Mouse (Mus musculus): ENCODE measurements around the gene Gm9736. TPM values are rescaled to one million over a fixed set of nuclear protein-coding genes. Genes with fewer than 3 reads are reported as not detected.
"Not testable (repeated sequence)": the region's sequence is repeated elsewhere in the genome, so short reads cannot be mapped to it uniquely, and the experiment has no call there.

Gm9736 gene
- polyA plus RNA-seq, 1 experiment from 2014 or later = 0.42 TPM

DNA sequence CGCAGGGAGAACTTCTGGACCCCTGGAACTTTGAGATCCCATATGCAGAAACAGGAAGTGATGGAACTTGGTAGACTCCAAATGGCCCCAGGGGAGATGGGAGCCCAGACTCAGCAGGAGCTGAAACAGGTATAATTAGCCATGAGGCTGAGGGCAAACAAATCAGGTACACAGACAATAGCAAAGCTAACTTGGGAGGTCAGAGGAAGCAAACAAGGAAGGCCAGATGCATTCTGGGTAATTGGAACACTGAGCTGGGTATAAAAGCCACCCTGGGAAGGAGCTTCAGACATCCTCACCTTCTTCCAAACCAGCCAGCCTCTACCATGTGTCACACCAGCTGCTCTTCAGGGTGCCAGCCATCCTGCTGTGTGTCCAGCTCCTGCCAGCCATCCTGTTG, 30.9 kb downstream of the Gm9736 start, which contains the start of gene Krtap12-1:
Gene Krtap12-1 (plus strand): TSS at position 301 of the 400 bp plus-strand sequence.
- H3K27ac ChIP-seq; H3K27me3 ChIP-seq; ATAC-seq (ENCODE audit: insufficient number of reproducible peaks, insufficient read depth, low FRiP score, low TSS enrichment, low read depth); H3K4me1 ChIP-seq; H3K9ac ChIP-seq; H3K4me2 ChIP-seq; H3K4me3 ChIP-seq; H3K9me3 ChIP-seq; H3K36me3 ChIP-seq: not testable (repeated sequence)
- WGBS = 77% methylated on average over 1 of the region's 1 CpGs

DNA sequence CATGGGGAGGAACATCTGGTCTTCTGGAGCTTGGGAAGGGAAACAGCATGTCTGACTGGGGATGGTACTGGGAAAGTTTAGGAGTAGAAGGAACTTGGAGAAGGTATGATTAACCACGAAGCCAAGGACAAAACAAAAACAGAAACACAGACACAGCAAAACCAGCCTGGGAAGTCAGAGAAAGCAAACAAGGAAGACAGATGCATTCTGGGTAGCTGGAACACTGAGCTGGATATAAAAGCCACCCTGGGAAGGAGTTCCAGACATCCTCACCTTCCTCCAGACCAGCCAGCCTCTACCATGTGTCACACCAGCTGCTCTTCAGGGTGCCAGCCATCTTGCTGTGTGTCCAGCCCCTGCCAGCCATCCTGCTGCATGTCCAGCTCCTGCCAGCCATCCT, 35.6 kb downstream of the Gm9736 start, which contains the start of gene Gm10142:
Gene Gm10142 (plus strand): TSS at position 301 of the 400 bp plus-strand sequence.
- Histone ChIP-seq H3K9me3 (peaks cover 7% of the 10 kb centered on the region), H3K36me3 (no peaks in the 10 kb centered on the region), H3K27me3 (no peaks in the 10 kb centered on the region), H3K9ac (no peak within 1 kb of the TSS), H3K4me1 (no peaks in the 10 kb centered on the region), H3K27ac (no peak within 1 kb of the TSS), H3K4me3 (no peak within 1 kb of the TSS), H3K4me2 (no peak within 1 kb of the TSS)
- no peak for ATAC-seq (ENCODE audit: insufficient number of reproducible peaks, insufficient read depth, low FRiP score, low TSS enrichment, low read depth)
- 69% methylated on average over 1 of the region's 1 CpGs for WGBS

DNA sequence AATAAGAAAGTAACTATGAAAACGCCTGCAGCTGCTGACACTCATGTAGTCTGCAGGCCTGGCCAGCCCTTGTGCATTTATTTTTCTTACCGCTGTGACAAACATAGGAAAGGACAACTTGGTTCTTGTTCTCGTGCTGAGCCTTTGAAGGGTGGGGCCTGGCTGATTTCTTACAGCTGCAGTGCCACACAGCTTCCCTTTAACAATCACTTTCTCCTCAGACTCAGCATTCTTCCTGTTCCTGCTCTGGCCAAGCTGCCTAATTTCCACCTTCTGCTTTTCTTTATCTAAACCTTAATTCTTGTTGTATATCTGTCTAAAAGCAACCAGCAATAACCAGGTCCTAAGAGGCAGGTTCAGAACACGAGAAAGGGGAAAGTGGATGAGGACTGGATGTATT, 37.4 kb downstream of the Gm9736 start:
- peaks cover 7% of the 10 kb centered on the region for H3K9me3 ChIP-seq
- no peaks in the 10 kb centered on the region for H3K36me3 ChIP-seq
- no peak overlapping the region for H3K27ac ChIP-seq
- 42% methylated on average over 4 of the region's 4 CpGs for WGBS
- H3K4me1 ChIP-seq = no peaks in the 10 kb centered on the region
- no peak overlapping the region for H3K4me2 ChIP-seq
- no peak overlapping the region for H3K4me3 ChIP-seq
- ATAC-seq (ENCODE audit: insufficient number of reproducible peaks, insufficient read depth, low FRiP score, low TSS enrichment, low read depth) = no peak
- H3K27me3 ChIP-seq = no peaks in the 10 kb centered on the region
- H3K9ac ChIP-seq = no peak overlapping the region

DNA sequence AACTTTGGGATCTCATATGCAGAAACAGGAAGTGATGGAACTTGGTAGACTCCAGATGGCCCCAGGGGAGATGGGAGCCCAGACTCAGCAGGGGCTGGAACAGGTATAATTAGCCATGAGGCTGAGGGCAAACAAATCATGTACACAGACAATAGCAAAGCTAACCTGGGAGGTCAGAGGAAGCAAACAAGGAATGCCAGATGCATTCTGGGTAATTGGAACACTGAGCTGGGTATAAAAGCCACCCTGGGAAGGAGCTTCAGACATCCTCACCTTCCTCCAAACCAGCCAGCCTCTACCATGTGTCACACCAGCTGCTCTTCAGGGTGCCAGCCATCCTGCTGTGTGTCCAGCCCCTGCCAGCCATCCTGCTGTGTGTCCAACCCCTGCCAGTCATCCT, 40.0 kb downstream of the Gm9736 start, which contains the start of gene Gm10024:
Gene Gm10024 (plus strand): TSS at position 301 of the 400 bp plus-strand sequence.
- not testable (repeated sequence) for H3K4me2 ChIP-seq; H3K27ac ChIP-seq; H3K9me3 ChIP-seq; ATAC-seq (ENCODE audit: insufficient number of reproducible peaks, insufficient read depth, low FRiP score, low TSS enrichment, low read depth); H3K4me3 ChIP-seq; H3K27me3 ChIP-seq; H3K9ac ChIP-seq; H3K4me1 ChIP-seq; H3K36me3 ChIP-seq

DNA sequence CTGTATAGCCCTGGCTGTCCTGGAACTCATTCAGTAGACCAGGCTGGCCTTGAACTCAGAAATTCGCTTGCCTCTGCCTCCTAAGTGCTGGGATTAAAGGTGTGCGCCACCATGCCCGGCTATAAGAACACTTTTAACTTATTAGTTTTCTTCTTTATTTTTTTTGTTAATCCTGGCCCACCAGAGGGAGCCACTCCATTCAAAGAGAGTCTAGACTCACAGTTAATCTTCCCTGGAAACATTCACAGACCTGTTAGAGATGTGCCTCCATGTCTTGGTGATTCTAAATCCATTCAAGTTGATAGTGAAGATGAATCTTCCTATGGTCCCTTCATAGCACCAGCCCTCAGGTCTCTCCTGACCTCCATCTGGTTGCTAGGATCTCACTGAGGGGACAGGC, 41.3 kb downstream of the Gm9736 start:
- Histone ChIP-seq H3K27ac (no peak overlapping the region), H3K4me3 (no peak overlapping the region), H3K4me2 (no peak overlapping the region), H3K9ac (no peak overlapping the region), H3K27me3 (no peaks in the 10 kb centered on the region), H3K9me3 (peaks cover 12% of the 10 kb centered on the region), H3K4me1 (no peaks in the 10 kb centered on the region), H3K36me3 (no peaks in the 10 kb centered on the region)
- ATAC-seq (ENCODE audit: insufficient number of reproducible peaks, insufficient read depth, low FRiP score, low TSS enrichment, low read depth) = no peak
- WGBS = 68% methylated on average over 3 of the region's 3 CpGs

DNA sequence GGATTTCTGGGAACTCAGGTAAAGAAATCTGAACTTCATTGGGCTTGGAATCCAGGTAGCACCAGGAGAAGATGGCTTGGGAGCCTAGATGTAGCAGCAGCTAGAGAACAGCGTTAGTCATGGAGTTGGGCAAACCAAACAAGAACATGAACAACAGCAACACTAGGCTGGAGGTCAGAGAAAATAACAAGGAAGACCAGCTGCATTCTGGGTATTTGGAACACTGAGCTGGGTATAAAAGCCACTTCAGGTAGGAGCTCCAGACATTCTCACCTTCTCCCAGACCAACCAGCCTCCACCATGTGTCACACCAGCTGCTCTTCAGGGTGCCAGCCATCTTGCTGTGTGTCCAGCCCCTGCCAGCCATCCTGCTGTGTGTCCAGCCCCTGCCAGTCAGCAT, 44.8 kb downstream of the Gm9736 start, which contains the start of gene Gm10272:
Gene Gm10272 (plus strand): TSS at position 301 of the 400 bp plus-strand sequence.
- no peaks in the 10 kb centered on the region for H3K4me1 ChIP-seq
- H3K27me3 ChIP-seq = no peaks in the 10 kb centered on the region
- WGBS = 93% methylated on average over 1 of the region's 1 CpGs
- no peaks in the 10 kb centered on the region for H3K36me3 ChIP-seq
- H3K4me2 ChIP-seq = no peak within 1 kb of the TSS
- no peak within 1 kb of the TSS for H3K4me3 ChIP-seq
- no peak within 1 kb of the TSS for H3K9ac ChIP-seq
- no peak within 1 kb of the TSS for H3K27ac ChIP-seq
- ATAC-seq (ENCODE audit: insufficient number of reproducible peaks, insufficient read depth, low FRiP score, low TSS enrichment, low read depth) = no peak
- peaks cover 18% of the 10 kb centered on the region; the same call in 1 of the 2 replicates for H3K9me3 ChIP-seq

Other genes starting within 250 kb of the Gm9736 start
- gene Fam207a, start 235.6 kb downstream of the Gm9736 start, polyA plus RNA-seq (2015; fragmentation: Nextera tagmentation; extraction: Ambion mirVana) = 38.4 and 41.5 TPM in 2 replicates
- 1.3 TPM in 2 replicates for gene Itgb2, start 221.1 kb downstream of the Gm9736 start, polyA plus RNA-seq (2015; fragmentation: Nextera tagmentation; extraction: Ambion mirVana)
- 104 and 109 TPM in 2 replicates for gene Pttg1ip, start 169.6 kb downstream of the Gm9736 start, polyA plus RNA-seq (2015; fragmentation: Nextera tagmentation; extraction: Ambion mirVana)
- 393 and 397 TPM in 2 replicates for gene Sumo3, start 145.3 kb downstream of the Gm9736 start, polyA plus RNA-seq (2015; fragmentation: Nextera tagmentation; extraction: Ambion mirVana)
- gene Gm49325, start 145.2 kb downstream of the Gm9736 start, polyA plus RNA-seq (2015; fragmentation: Nextera tagmentation; extraction: Ambion mirVana) = 2.6 and 4.1 TPM in 2 replicates
- 76.4 and 80.3 TPM in 2 replicates for gene Ube2g2, start 129.1 kb downstream of the Gm9736 start, polyA plus RNA-seq (2015; fragmentation: Nextera tagmentation; extraction: Ambion mirVana)
- 1.3 and 2.2 TPM in 2 replicates for gene Tspear, start 64.8 kb downstream of the Gm9736 start, polyA plus RNA-seq (2015; fragmentation: Nextera tagmentation; extraction: Ambion mirVana)
- not detected in 2 replicates for gene Gm19402, start 60.6 kb downstream of the Gm9736 start, polyA plus RNA-seq (2015; fragmentation: Nextera tagmentation; extraction: Ambion mirVana)
- gene Gm9508, start 54.1 kb downstream of the Gm9736 start, polyA plus RNA-seq (2015; fragmentation: Nextera tagmentation; extraction: Ambion mirVana) = not detected in 2 replicates
- not detected in 2 replicates for gene Gm10272, start 44.7 kb downstream of the Gm9736 start, polyA plus RNA-seq (2015; fragmentation: Nextera tagmentation; extraction: Ambion mirVana)
- 0.72 and 1.5 TPM in 2 replicates for gene Gm10024, start 39.9 kb downstream of the Gm9736 start, polyA plus RNA-seq (2015; fragmentation: Nextera tagmentation; extraction: Ambion mirVana)
- not detected in 2 replicates for gene Gm10142, start 35.5 kb downstream of the Gm9736 start, polyA plus RNA-seq (2015; fragmentation: Nextera tagmentation; extraction: Ambion mirVana)
- not detected in 2 replicates for gene Krtap12-1, start 30.8 kb downstream of the Gm9736 start, polyA plus RNA-seq (2015; fragmentation: Nextera tagmentation; extraction: Ambion mirVana)
- gene Gm10100, start 24.9 kb downstream of the Gm9736 start, polyA plus RNA-seq (2015; fragmentation: Nextera tagmentation; extraction: Ambion mirVana) = not detected in 2 replicates
- gene Gm18596, start 8.7 kb downstream of the Gm9736 start, polyA plus RNA-seq (2015; fragmentation: Nextera tagmentation; extraction: Ambion mirVana) = not detected in 2 replicates
- not detected in 2 replicates for gene Gm3233, start 8.3 kb upstream of the Gm9736 start, polyA plus RNA-seq (2015; fragmentation: Nextera tagmentation; extraction: Ambion mirVana)
- not detected in 2 replicates for gene Gm3238, start 20.0 kb upstream of the Gm9736 start, polyA plus RNA-seq (2015; fragmentation: Nextera tagmentation; extraction: Ambion mirVana)
- not detected in 2 replicates for gene Gm7138, start 25.6 kb upstream of the Gm9736 start, polyA plus RNA-seq (2015; fragmentation: Nextera tagmentation; extraction: Ambion mirVana)
- gene Gm3250, start 31.2 kb upstream of the Gm9736 start, polyA plus RNA-seq (2015; fragmentation: Nextera tagmentation; extraction: Ambion mirVana) = not detected in 2 replicates
- gene Gm7137, start 36.8 kb upstream of the Gm9736 start, polyA plus RNA-seq (2015; fragmentation: Nextera tagmentation; extraction: Ambion mirVana) = not detected in 2 replicates
- not detected in 2 replicates for gene Gm9639, start 43.7 kb upstream of the Gm9736 start, polyA plus RNA-seq (2015; fragmentation: Nextera tagmentation; extraction: Ambion mirVana)
- not detected in 2 replicates for gene Gm19668, start 47.8 kb upstream of the Gm9736 start, polyA plus RNA-seq (2015; fragmentation: Nextera tagmentation; extraction: Ambion mirVana)
- not detected in 2 replicates for gene Gm9507, start 60.5 kb upstream of the Gm9736 start, polyA plus RNA-seq (2015; fragmentation: Nextera tagmentation; extraction: Ambion mirVana)
- gene Gm2696, start 63.3 kb upstream of the Gm9736 start, polyA plus RNA-seq (2015; fragmentation: Nextera tagmentation; extraction: Ambion mirVana) = not detected in 2 replicates
- not detected in 2 replicates for gene Krtap10-4, start 75.7 kb upstream of the Gm9736 start, polyA plus RNA-seq (2015; fragmentation: Nextera tagmentation; extraction: Ambion mirVana)
- not detected in 2 replicates for gene Krtap10-10, start 84.6 kb upstream of the Gm9736 start, polyA plus RNA-seq (2015; fragmentation: Nextera tagmentation; extraction: Ambion mirVana)
- gene Gm36176, start 95.4 kb upstream of the Gm9736 start, polyA plus RNA-seq (2015; fragmentation: Nextera tagmentation; extraction: Ambion mirVana) = not detected in 2 replicates
- gene Gm10318, start 101.5 kb upstream of the Gm9736 start, polyA plus RNA-seq (2015; fragmentation: Nextera tagmentation; extraction: Ambion mirVana) = not detected in 2 replicates
- not detected in 2 replicates for gene Gm3285, start 110.6 kb upstream of the Gm9736 start, polyA plus RNA-seq (2015; fragmentation: Nextera tagmentation; extraction: Ambion mirVana)
- 4.2 and 5.1 TPM in 2 replicates for gene Lrrc3, start 151.2 kb upstream of the Gm9736 start, polyA plus RNA-seq (2015; fragmentation: Nextera tagmentation; extraction: Ambion mirVana)
- 0.21 and 0.44 TPM in 2 replicates for gene Trpm2, start 219.2 kb upstream of the Gm9736 start, polyA plus RNA-seq (2015; fragmentation: Nextera tagmentation; extraction: Ambion mirVana)
- gene 1810043G02Rik, start 227.2 kb upstream of the Gm9736 start, polyA plus RNA-seq (2015; fragmentation: Nextera tagmentation; extraction: Ambion mirVana) = 28.6 and 31.7 TPM in 2 replicates